Mouse (Mus musculus) ES-Bruce4 (cell line): ENCODE measurements around the gene Cbarp. TPM values are rescaled to one million over a fixed set of nuclear protein-coding genes. Genes with fewer than 3 reads are reported as not detected.

Experiments used
- H3K27ac ChIP-seq: 2 replicates; pipeline ENCODE4 v1.5.1; 2012; ENCODE audit warnings: low read length, inconsistent platforms; ENCODE audit not compliant: insufficient read depth
- H3K27me3 ChIP-seq: 2 replicates; pipeline ENCODE4 v1.6.1; 2012; ENCODE audit warnings: mild to moderate bottlenecking, low read length, inconsistent platforms; ENCODE audit not compliant: control insufficient read depth, poor library complexity, insufficient read depth, severe bottlenecking
- H3K36me3 ChIP-seq: 2 replicates; pipeline ENCODE4 v1.6.1; 2012; ENCODE audit warnings: inconsistent platforms, mild to moderate bottlenecking, low read length, moderate library complexity; ENCODE audit not compliant: control insufficient read depth, poor library complexity, insufficient read depth, severe bottlenecking
- H3K4me1 ChIP-seq: one replicate; pipeline ENCODE4 v1.8.1; 2011; ENCODE audit warnings: low read length; ENCODE audit not compliant: control insufficient read depth, insufficient read depth
- H3K4me3 ChIP-seq: 2 replicates; pipeline ENCODE4 v1.5.1; 2011; ENCODE audit warnings: low read depth, mild to moderate bottlenecking, low read length
- H3K9ac ChIP-seq: 2 replicates; pipeline ENCODE4 v1.6.1; 2012; ENCODE audit warnings: low read depth, mild to moderate bottlenecking, inconsistent platforms; ENCODE audit not compliant: poor library complexity, severe bottlenecking
- H3K9me3 ChIP-seq: replicated peaks from 2 replicates; pipeline ENCODE4 v1.6.1; 2012; ENCODE audit warnings: mild to moderate bottlenecking, low read length, inconsistent platforms; ENCODE audit not compliant: control insufficient read depth, poor library complexity, insufficient read depth, severe bottlenecking
- CTCF ChIP-seq: IDR thresholded peaks from one replicate; pipeline ENCODE4 v1.8.1; 2011; ENCODE audit warnings: low read depth, low read length
- EP300 ChIP-seq: IDR thresholded peaks from 2 replicates; pipeline ENCODE4 v1.6.1; 2011; ENCODE audit warnings: low read depth, low read length; ENCODE audit not compliant: insufficient read depth
- POLR2A ChIP-seq: IDR thresholded peaks from one replicate; pipeline ENCODE4 v1.8.1; 2011; ENCODE audit warnings: low read length; ENCODE audit not compliant: insufficient read depth
- polyA plus RNA-seq: library from polyadenylated mRNA; stranded (reverse); fragments of >200 nt; gene quantifications from 2 replicates; pipeline ENCODE4 v1.2.4, GENCODE M21; 2011; ENCODE audit warnings: low read depth; ENCODE audit not compliant: missing spikeins, insufficient read depth, insufficient read length

Gene Cbarp
- polyA plus RNA-seq, 1 experiment, result 29.8 TPM

DNA sequence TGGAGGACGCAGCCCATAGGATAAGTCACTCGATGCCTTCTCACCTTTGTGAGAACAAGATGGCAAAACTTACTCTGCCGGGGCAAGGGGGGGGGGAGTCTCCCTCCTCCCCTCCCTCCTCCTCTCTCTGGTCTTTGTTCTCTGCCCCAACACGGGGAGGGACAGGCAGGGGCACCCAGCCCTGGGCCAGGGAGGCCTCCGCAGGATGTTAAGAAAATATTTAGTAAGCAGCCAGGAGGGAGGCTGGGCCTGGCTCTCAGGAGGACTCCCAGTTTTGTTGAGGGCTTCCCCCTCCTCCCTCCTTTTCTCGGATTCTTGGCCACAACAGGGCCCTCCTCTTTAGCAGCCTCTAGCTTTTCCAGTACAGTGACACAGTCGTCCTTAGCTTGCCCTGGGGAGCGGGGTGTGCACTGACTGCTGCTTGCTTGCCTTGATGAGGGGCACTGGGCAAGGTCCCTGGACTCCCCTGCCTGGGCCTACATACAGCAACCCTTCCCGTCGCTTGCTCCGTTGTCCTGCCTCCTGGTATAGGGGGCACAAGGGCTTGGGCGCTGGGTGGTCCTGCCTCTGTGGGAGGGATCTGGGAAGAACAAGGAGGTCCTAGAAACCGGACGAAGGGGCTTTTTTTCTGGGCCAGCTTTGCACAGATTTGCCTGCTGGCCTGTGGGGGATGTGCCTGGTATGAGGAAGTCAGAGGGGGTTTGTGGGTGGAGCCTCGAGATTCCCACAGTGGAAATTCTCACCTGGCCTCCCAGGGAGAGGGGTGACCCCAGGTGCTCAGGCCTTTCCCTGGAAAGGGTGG lies 11.6 kb upstream of the Cbarp start:
- Histone ChIP-seq H3K9me3 (no peaks in the 10 kb centered on the region), H3K27me3 (no peaks in the 10 kb centered on the region), H3K9ac (peak overlapping the region; percentile 93), H3K4me1 (peaks cover 6% of the 10 kb centered on the region), H3K27ac (no peak overlapping the region), H3K36me3 (peaks cover 39% of the 10 kb centered on the region), H3K4me3 (peak overlapping the region; percentile 58)
- TF ChIP-seq EP300 (no peak), CTCF (no peak), POLR2A (no peak)

DNA sequence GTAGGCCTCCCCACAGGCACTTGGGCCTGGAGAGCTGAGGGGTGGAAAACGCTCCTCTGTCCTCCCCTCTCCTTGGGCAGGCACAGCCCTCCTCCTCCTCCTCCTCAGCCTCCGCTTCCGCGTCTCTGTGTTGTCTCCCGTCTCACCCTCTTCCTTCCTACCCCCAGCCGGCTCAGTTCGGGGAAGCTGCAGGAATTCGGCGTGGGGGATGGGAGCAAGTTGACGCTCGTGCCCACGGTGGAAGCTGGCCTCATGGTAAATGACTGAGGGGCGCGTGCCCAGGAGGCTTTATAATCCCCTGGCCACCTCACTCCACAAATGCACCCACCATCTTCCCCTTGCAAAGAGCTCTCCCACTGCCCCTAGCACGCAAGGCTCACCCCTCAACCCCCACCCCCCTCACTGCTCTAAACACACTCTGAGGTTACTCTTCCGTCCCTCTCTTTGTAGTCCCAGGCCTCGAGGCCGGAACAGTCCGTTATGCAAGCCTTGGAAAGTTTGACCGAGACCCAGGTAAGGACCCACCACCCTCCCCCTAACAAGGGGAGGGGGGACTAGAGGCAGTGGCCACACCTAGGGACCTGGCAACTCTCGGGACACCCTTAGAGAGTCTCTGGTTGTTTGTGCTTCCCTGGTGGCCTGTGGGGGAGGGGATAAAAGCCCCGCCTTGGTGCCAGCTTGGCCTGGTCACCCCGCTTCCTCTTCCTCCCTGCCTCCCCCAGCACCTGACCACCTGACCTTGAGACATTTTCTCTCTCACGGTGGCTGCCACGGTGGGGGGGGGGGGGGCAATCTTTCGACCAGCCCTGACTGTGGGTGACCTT lies 10.8 kb upstream of the Cbarp start:
- H3K27ac ChIP-seq, result peak overlapping the region; percentile 62
- peaks cover 31% of the 10 kb centered on the region for H3K36me3 ChIP-seq
- TF ChIP-seq EP300, result 0 out of 2 replicates have a peak, but pooled peaks have one; percentile 5
- TF ChIP-seq CTCF, result no peak
- no peaks in the 10 kb centered on the region for H3K9me3 ChIP-seq
- H3K9ac ChIP-seq, result peak overlapping the region; percentile 93
- H3K27me3 ChIP-seq, result no peaks in the 10 kb centered on the region
- peaks cover 6% of the 10 kb centered on the region for H3K4me1 ChIP-seq
- H3K4me3 ChIP-seq, result peak overlapping the region; percentile 58

DNA sequence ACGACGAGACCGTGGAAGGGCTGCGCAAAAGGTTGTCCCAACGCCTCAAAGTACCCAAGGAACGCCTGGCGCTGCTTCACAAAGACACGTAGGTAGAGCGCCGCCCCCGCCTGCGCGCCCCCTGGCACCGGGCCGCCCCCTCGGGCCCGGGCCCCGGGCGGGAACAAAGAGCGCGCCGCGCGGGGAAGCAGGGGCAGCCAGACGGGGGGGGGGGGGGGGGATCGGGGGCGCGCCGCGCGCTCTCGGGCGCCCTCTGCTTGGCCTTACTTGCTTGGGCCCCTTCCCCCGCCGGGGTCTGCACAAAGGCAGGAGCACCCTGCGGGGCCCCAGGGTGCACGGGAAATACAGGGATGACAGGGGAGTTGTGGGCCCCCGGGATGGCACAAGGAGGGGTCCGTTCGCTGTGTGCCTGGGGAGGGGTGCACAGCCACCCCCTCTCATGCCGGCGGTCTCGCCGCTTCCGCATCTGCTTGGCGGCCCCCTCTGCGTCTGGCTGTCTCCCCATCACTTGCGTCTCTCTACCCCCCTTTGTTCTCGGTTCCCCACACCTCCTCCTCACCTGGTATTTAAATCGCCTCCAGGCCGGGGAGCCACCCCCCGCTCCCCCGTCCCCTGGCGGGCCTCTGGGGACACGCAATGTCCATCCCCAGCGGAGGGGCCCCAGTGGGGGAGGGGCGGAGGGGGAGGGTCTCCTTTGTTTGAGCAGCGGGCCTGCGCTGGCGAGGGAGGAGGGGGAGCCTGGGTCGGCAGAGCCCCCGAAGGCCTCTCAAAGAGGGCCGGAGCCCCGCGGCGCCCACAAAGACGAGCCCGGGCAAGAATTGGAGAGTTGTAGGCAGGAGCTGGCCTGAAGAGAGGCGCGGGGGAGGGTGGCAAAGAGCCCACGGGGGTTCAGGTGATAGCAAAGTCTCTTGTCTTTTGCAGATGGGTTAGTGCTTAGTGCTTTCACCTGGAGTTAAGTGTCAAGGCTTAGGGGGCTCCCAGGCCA lies 9.9 kb upstream of the Cbarp start:
- Histone ChIP-seq H3K4me3 (peak overlapping the region; percentile 89), H3K27ac (peak overlapping the region; percentile 62), H3K27me3 (no peaks in the 10 kb centered on the region), H3K9me3 (no peaks in the 10 kb centered on the region), H3K4me1 (peaks cover 6% of the 10 kb centered on the region), H3K36me3 (peaks cover 23% of the 10 kb centered on the region), H3K9ac (peak overlapping the region; percentile 93)
- TF ChIP-seq EP300 (no peak), POLR2A (no peak), CTCF (no peak)

DNA sequence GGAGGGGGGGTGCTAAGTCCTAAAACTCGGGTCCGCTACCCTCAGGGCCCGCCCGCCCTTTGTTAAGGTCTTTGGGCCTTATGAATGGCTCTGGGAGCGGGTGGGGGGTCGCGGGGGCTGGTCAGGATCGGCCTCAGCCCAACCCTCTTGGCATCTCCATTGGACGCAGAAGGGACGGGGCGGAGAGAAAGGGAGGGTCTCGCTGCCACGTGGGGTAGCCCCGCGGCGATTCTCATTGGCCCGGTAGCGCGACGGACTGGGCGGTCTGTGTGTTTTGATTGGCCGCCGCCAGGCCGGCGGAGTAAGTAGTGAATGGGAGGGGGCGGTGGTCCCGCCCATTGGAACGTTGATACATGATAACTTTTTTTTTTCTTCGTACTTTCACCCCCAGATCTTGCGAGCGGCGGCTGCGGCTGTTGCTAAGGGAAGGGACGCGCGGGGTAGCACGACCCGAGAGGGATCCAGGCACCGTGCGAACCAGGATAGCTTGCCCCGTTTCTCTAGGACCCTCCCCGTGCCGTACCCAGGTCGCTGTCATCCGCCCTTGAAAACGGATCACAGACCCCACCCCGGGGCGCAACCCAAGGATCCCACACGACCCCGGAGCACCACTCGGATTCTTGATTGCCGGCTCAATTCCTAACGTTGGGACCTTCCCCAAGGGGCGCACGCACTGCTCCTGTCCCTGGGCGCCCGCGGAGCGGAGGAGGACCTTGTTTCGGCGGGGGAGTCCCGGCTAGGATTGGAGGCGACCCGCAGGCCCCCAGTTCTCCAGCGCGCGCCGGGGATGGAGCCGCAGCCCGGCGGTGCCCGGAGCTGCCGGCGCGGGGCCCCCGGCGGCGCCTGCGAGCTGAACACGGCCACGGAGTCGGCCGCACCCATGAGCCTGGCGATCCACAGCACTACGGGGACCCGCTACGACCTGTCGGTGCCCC lies 8.9 kb upstream of the Cbarp start:
- Histone ChIP-seq H3K27me3 (no peaks in the 10 kb centered on the region), H3K9ac (peak overlapping the region; percentile 93), H3K4me3 (peak overlapping the region; percentile 96), H3K27ac (peak overlapping the region; percentile 96; the same call in 1 of the 2 replicates), H3K9me3 (no peaks in the 10 kb centered on the region), H3K36me3 (peaks cover 17% of the 10 kb centered on the region), H3K4me1 (peaks cover 6% of the 10 kb centered on the region)
- TF ChIP-seq POLR2A, result peak; percentile 46
- no peak for TF ChIP-seq CTCF
